Mouse (Mus musculus) neural tube, embryonic 13.5 days (tissue): ENCODE data around the gene Arsg. TPM values are rescaled to one million over a fixed set of nuclear protein-coding genes. Genes with fewer than 3 reads are reported as not detected.
"Not testable (repeated sequence)": the region's sequence is repeated elsewhere in the genome, so short reads cannot be mapped to it uniquely, and the experiment has no call there.

Experiments
- ATAC-seq: fragments of 200-750 bp; cut with Nextera tagmentation; 2 replicates; pipeline ENCODE4 v1.8.0; 2017; ENCODE audit warnings: low read depth, mild to moderate bottlenecking, moderate TSS enrichment, moderate library complexity
- H3K27ac ChIP-seq: fragments of 300-500 bp; sonication (generic); replicated peaks from 2 replicates; pipeline ENCODE4 v1.5.1; 2015; ENCODE audit warnings: moderate library complexity, mild to moderate bottlenecking, inconsistent platforms
- H3K27me3 ChIP-seq: fragments of 300-500 bp; sonication (generic); 2 replicates; pipeline ENCODE4 v1.6.1; 2015; ENCODE audit warnings: mild to moderate bottlenecking, inconsistent platforms
- H3K36me3 ChIP-seq: fragments of 300-500 bp; sonication (generic); 2 replicates; pipeline ENCODE4 v1.6.1; 2015; ENCODE audit warnings: mild to moderate bottlenecking, inconsistent platforms
- H3K4me1 ChIP-seq: fragments of 300-500 bp; sonication (generic); replicated peaks from 2 replicates; pipeline ENCODE4 v1.6.1; 2015; ENCODE audit warnings: inconsistent platforms
- H3K4me2 ChIP-seq: fragments of 300-500 bp; sonication (generic); 2 replicates; pipeline ENCODE4 v1.6.1; 2015; ENCODE audit warnings: inconsistent platforms, mild to moderate bottlenecking, moderate library complexity
- H3K4me3 ChIP-seq: fragments of 300-500 bp; sonication (generic); 2 replicates; pipeline ENCODE4 v1.5.1; 2015; ENCODE audit warnings: mild to moderate bottlenecking, inconsistent platforms
- H3K9ac ChIP-seq: fragments of 300-500 bp; sonication (generic); 2 replicates; pipeline ENCODE4 v1.6.1; 2015; ENCODE audit warnings: moderate library complexity, mild to moderate bottlenecking, inconsistent platforms
- H3K9me3 ChIP-seq: fragments of 300-500 bp; sonication (generic); 2 replicates; pipeline ENCODE4 v1.6.1; 2016; ENCODE audit warnings: inconsistent platforms
- WGBS: fragments of 180-500 bp; shearing (Covaris S2); methylation state at CpG from one replicate; pipeline ENCODE4 v1.1.7; 2015; 5-methylcytosine and 5-hydroxymethylcytosine counted together
- polyA plus RNA-seq: library from polyadenylated mRNA; unstranded; fragments of >200 nt; fragmentation: Nextera tagmentation; extraction: Ambion mirVana; gene quantifications from 2 replicates; pipeline ENCODE4 v1.2.1, GENCODE M21; 2015

Arsg gene
- polyA plus RNA-seq, 1 experiment from 2014 or later: 3.0 TPM

DNA sequence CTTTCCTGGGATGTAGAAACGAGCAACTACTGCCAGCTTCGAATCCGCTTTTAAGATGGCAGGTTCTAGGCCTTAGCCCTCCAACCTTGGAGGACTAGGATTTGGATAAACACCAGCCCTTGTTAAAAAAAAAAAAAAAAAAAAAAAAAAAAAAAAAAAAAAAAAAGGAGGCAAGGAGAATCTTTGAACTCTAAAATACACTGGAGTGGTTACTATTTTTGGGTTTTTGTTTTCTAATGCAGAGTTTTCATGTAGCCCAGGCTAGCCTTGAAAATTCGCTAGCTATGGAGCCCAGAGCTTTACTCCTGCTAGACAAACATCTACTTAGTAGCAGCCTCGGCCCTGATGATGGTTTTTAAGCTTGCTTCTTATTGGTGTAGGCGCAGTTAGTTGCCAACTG lies 134.4 kb downstream of the Arsg start:
- no peaks in the 10 kb centered on the region for H3K27me3 ChIP-seq
- H3K36me3 ChIP-seq: no peaks in the 10 kb centered on the region
- H3K9ac ChIP-seq: no peak overlapping the region
- no peaks in the 10 kb centered on the region for H3K9me3 ChIP-seq
- ATAC-seq: no peak
- no peak overlapping the region for H3K4me2 ChIP-seq
- H3K27ac ChIP-seq: no peak overlapping the region
- WGBS: 74% methylated on average over 6 of the region's 6 CpGs
- H3K4me1 ChIP-seq: peaks cover 18% of the 10 kb centered on the region
- no peak overlapping the region for H3K4me3 ChIP-seq

DNA sequence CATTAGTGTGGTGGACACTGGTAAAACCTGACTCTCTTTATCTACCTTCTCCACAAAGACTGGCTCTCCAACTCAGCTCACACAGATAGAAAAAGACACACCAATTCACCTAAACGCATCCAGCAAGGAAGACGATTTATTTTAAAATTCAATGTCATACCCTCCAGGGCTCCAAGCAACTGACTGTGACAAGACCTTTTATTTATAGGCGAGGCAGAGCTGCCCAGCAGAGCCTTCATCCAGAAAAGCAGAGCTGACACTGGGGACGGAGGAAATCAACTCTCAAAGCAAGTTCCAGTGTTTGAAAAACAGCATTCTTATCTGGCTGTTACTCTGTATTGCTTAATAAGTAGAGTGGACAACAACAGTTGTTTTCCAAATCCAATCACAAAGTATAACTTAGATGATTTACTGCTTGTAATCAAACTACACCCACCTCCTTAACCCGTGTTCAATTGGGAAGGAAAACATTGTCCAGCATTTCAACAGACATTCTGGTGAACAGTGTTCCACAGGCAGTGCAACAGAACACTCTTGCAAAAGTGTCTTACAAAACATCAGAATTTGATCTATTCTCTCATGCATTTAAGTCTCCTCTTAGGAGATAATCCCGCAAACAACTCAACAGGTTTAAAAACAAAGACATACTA lies 135.9 kb downstream of the Arsg start:
- WGBS: 66% methylated on average over 6 of the region's 6 CpGs
- no peaks in the 10 kb centered on the region for H3K9me3 ChIP-seq

DNA sequence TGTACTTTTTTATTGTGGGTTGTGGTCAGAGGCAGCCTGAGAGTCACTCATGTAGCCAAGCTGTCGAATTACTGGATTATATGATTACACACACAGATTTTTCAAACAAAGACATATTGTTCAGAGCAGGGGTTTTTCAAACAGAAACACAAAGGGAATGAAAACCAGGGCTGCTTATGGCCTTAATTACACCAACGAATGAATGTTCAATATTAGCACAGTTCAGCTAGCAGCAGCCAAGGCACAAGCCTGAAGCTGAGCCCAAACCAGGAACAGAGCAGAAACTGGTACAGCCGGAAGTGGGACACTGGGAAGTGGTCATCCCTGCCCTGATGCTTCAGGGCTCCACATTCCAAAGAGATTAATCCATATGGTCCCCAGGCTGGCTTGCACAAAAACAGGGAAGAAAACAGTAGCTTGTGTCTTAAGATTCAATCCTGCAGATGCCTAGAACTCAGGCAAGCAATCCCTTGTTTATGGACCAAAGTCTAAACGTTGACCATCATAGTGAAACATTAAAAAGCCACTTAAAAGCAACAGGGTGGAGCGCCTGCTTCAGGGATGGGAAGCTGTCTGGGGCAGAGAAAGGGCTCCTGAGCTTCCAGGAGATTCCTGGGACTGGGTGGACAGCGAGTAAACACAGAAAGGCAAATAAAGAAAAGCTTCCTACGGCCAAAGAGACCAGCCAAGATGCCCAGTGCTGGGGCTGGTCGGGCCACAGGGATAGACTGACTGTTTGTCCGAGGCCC lies 137.0 kb downstream of the Arsg start:
- H3K4me1 ChIP-seq: peaks cover 18% of the 10 kb centered on the region
- no peak for ATAC-seq
- no peaks in the 10 kb centered on the region for H3K36me3 ChIP-seq
- peak overlapping the region; percentile 74 for H3K9ac ChIP-seq
- H3K9me3 ChIP-seq: no peaks in the 10 kb centered on the region
- H3K27me3 ChIP-seq: peaks cover 9% of the 10 kb centered on the region; the same call in 1 of the 2 replicates
- WGBS: 23% methylated on average over 9 of the region's 9 CpGs
- no peak overlapping the region; the same call in 1 of the 2 replicates for H3K27ac ChIP-seq
- H3K4me2 ChIP-seq: peak overlapping the region; percentile 84
- peak overlapping the region; percentile 71 for H3K4me3 ChIP-seq

More for the DNA sequence above, 135.9 kb downstream of the Arsg start:
- peaks cover 18% of the 10 kb centered on the region for H3K4me1 ChIP-seq
- no peaks in the 10 kb centered on the region for H3K36me3 ChIP-seq
- H3K27me3 ChIP-seq: peaks cover 9% of the 10 kb centered on the region; the same call in 1 of the 2 replicates
- H3K27ac ChIP-seq: no peak overlapping the region
- H3K4me3 ChIP-seq: no peak overlapping the region
- H3K4me2 ChIP-seq: peak overlapping the region; percentile 84; the same call in 1 of the 2 replicates
- ATAC-seq: no peak
- H3K9ac ChIP-seq: no peak overlapping the region

DNA sequence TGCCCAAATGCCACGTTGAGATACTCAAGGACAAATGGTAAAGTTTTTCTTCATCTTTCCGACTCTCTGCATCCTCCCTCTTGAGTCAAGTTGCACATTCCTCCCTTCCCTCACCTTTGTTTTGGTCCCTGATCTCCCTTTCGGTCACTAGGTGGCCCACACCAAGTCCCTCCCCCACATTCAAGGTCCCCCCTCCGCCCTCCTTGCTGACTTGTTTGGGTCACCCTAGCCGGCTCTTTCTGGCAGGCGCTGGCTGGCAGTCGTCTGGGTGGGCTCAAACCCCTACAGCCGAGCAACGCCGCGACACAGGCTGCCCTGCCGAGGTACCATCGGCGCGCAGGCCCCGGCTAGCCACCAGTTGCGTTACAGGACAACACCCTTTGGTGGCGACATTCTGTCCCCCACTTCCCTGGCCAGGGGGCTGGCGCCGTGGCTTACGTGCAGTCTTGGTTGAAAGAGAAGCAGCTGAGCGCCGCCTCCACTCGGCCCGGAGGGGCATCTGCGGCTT lies 137.7 kb downstream of the Arsg start:
- Histone ChIP-seq H3K4me1 (peaks cover 18% of the 10 kb centered on the region), H3K36me3 (no peaks in the 10 kb centered on the region), H3K27ac (peak overlapping the region; percentile 70; the same call in 1 of the 2 replicates), H3K9ac (peak overlapping the region; percentile 74), H3K27me3 (peaks cover 9% of the 10 kb centered on the region; the same call in 1 of the 2 replicates), H3K9me3 (no peaks in the 10 kb centered on the region), H3K4me3 (peak overlapping the region; percentile 71), H3K4me2 (peak overlapping the region; percentile 84)
- 0 out of 2 replicates have a peak, but pooled peaks have one; percentile 0 for ATAC-seq
- WGBS: under 1% methylated on average over 26 of the region's 26 CpGs

DNA sequence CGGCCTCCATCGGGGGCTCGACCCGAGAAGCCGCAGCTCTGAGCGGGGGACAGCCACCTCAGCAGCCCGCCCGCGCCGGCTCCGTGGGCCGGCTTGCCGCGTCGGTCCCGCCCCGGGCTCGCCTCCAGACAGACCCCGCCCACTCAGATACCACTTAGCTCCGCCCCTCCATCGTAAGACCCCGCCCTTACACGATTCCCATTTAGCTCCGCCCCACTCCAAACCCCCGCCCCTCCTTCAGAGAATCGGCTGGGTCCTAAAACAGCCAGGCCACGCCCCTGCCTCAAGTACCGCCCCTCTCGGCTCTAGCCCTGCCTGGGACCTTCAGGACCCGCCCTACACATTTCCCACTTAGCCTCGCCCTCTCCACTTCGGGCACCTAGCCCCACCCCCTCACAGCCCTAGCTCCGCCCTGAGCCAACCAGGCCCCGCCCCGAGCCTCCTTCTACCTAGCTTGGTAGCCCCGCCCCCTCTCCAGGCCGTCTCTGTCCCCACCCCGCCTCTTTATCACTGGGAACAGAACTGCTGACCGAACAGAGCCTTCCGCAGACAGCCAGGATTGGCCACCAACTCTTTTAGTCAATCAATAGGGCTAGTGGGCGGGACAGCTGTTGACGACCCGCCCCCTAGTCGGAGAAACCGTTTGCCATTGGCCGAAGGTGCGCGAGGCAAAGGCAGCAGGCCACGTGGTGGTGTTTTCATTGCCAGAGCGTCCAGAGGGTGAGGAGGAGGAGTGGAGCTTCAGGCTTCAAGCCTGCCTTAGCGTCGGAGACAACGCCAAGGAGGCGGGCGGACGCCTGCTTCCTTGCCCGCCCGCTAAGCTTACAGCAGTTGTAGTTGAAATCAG lies 138.4 kb downstream of the Arsg start, which contains the start of gene Wipi1:
Wipi1 (minus strand) TSS at position 665 of the 847 bp plus-strand sequence.
- H3K27ac ChIP-seq: peak within 1 kb of the TSS; percentile 70; the same call in 1 of the 2 replicates
- no peaks in the 10 kb centered on the region for H3K36me3 ChIP-seq
- H3K4me3 ChIP-seq: peak within 1 kb of the TSS; percentile 71
- peak within 1 kb of the TSS; percentile 84 for H3K4me2 ChIP-seq
- peaks cover 18% of the 10 kb centered on the region for H3K4me1 ChIP-seq
- peak within 1 kb of the TSS; percentile 74 for H3K9ac ChIP-seq
- no peaks in the 10 kb centered on the region for H3K9me3 ChIP-seq
- WGBS: under 1% methylated on average over 58 of the region's 58 CpGs
- peaks cover 9% of the 10 kb centered on the region; the same call in 1 of the 2 replicates for H3K27me3 ChIP-seq
- ATAC-seq: peak; percentile 97

DNA sequence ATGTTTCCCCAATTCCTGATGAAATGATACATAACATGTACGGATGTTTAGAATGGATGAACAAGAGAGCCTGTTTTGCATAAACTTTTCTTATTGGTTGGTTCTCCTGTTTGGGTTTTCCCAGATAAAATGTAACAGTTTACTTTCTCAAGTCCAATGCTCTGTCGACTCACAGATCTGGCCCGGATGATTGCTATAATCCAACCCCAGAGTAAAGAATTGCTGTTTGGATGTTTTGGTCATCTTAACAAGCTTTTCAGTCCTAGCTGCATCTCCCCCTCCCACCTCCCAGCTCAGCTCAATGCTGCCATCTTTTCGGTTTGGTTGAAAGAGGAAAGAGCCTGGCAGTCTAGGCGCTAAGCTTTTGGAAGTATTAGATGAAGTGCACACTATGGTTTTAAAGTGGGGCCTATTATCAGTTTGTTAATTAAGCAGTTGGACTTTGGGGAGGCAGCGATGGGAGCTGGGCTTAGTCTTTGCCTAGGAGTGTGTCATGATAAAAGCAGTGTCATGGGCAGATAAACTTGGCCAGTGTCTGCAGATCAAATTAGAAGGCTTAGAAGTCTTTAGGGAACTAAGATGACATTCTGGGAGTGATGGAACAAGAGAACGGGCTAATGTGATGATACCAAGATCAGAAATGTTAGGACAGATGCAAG lies 139.8 kb downstream of the Arsg start:
- H3K4me1 ChIP-seq: peaks cover 18% of the 10 kb centered on the region
- ATAC-seq: no peak

DNA sequence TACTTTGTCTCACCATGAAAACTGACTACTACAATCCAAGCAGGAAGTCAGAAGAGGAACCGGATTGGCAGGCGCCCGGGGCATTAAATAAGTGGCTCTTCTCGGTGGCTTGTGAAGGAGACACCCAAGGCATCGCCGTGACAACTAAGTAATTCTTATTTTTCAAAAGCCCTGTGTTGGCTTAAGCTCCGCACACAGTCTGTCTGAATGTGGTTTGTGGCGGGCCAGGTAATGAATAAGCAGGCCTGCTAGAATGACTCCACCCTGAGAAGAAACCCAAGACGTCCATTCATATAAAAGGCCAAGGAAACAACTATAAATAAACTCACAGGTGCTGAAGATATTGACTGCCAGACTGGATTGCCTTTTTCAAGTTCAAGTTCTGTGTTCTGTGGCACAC lies 142.1 kb downstream of the Arsg start:
- Histone ChIP-seq H3K27me3 (peaks cover 9% of the 10 kb centered on the region; the same call in 1 of the 2 replicates), H3K4me3 (no peak overlapping the region), H3K4me2 (no peak overlapping the region), H3K36me3 (no peaks in the 10 kb centered on the region), H3K27ac (no peak overlapping the region), H3K9me3 (no peaks in the 10 kb centered on the region), H3K4me1 (peaks cover 13% of the 10 kb centered on the region), H3K9ac (no peak overlapping the region)
- WGBS: 73% methylated on average over 9 of the region's 9 CpGs
- no peak for ATAC-seq

More for the DNA sequence above, 139.8 kb downstream of the Arsg start:
- no peak overlapping the region for H3K4me2 ChIP-seq
- peaks cover 9% of the 10 kb centered on the region; the same call in 1 of the 2 replicates for H3K27me3 ChIP-seq
- no peak overlapping the region for H3K27ac ChIP-seq
- no peak overlapping the region for H3K4me3 ChIP-seq
- WGBS: 74% methylated on average over 7 of the region's 7 CpGs
- no peaks in the 10 kb centered on the region for H3K36me3 ChIP-seq
- H3K9me3 ChIP-seq: no peaks in the 10 kb centered on the region
- H3K9ac ChIP-seq: no peak overlapping the region

DNA sequence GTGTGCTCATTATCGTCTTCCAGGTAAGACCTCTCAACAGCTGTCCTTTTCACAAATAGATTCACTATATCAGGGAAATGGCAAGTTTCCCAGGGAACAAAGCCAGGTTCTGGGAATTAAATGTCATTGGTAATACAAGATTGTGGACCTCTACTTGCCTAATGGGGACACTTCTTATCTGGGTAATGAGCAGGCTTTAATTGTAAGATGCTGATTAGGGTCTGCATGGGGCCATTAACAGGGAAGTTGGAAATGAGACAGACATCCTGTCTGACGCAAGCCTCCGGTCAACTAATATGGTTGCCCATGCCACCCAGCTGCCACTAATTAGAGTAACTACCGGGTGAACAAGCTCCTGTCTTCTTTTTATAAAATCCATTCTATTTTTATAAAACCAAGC lies 143.2 kb downstream of the Arsg start:
- Histone ChIP-seq H3K27ac (no peak overlapping the region), H3K27me3 (peaks cover 9% of the 10 kb centered on the region; the same call in 1 of the 2 replicates), H3K36me3 (no peaks in the 10 kb centered on the region), H3K4me1 (peaks cover 6% of the 10 kb centered on the region), H3K4me3 (no peak overlapping the region), H3K9me3 (no peaks in the 10 kb centered on the region), H3K9ac (no peak overlapping the region), H3K4me2 (no peak overlapping the region)
- no peak for ATAC-seq
- WGBS: 69% methylated on average over 4 of the region's 4 CpGs

DNA sequence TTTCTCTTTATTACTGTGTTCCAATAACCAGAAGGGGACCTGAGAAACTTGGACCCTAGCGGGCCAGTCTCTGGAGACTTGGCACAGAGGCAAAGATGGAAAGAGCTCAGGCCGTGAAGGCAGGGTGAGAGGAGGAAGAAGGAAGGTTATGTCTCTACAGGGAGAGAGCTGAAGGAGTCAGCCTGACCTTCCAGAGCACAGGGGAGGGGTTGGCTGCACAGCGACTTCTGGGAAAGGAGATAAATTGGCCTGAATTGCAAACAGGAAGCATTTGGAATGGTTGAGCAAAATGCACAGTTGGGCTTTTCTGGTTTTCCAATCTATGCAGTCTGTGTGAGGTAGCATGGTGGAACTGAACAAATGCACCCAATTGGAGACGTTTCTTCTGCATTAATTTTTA lies 143.6 kb downstream of the Arsg start:
- H3K27me3 ChIP-seq: peaks cover 9% of the 10 kb centered on the region; the same call in 1 of the 2 replicates
- no peak for ATAC-seq
- H3K4me2 ChIP-seq: no peak overlapping the region
- 69% methylated on average over 4 of the region's 4 CpGs for WGBS
- H3K27ac ChIP-seq: no peak overlapping the region
- no peaks in the 10 kb centered on the region for H3K9me3 ChIP-seq
- no peak overlapping the region for H3K9ac ChIP-seq
- no peaks in the 10 kb centered on the region for H3K36me3 ChIP-seq
- no peak overlapping the region for H3K4me3 ChIP-seq
- H3K4me1 ChIP-seq: peaks cover 6% of the 10 kb centered on the region

DNA sequence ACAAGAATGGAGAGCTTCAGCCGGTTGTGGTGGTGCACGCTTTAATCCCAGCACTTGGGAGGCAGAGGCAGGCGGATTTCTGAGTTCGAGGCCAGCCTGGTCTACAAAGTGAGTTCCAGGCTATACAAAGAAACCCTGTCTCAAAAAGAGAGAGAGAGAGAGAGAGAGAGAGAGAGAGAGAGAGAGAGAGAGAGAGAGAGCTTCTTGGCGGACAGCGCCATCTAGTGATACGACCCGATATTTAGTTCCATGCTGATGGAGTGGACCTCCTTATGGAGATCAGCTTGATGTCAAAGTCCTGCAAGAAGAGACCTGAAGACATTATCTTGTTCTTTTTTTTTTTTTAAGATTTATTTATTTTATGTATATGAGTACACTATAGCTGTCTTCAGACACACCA lies 145.9 kb downstream of the Arsg start:
- not testable (repeated sequence) for H3K9ac ChIP-seq, ATAC-seq, H3K4me3 ChIP-seq, H3K4me2 ChIP-seq, H3K27me3 ChIP-seq, H3K27ac ChIP-seq, H3K36me3 ChIP-seq, H3K4me1 ChIP-seq, H3K9me3 ChIP-seq
- WGBS: 37% methylated on average over 8 of the region's 8 CpGs

DNA sequence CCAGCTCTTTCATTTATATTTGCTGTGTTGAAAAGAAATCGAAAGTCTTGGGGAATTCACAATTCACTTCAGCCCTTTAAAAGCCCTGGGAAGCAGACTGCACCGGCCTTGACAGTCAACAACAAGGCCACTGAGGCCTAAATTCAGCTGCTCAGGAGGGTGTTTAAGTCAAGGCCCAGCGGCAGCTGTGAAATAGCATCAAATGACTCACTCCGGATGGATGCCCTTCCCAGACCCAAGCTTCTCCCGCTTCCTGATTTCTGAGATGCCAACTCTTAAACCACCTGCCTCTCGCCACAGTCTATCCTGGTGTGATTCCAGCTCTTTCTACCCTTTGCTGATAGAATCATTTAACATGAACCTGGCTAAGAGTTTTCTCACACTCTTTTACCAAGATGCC lies 147.2 kb downstream of the Arsg start:
- H3K27me3 ChIP-seq: no peaks in the 10 kb centered on the region
- no peak overlapping the region for H3K4me2 ChIP-seq
- no peak for ATAC-seq
- no peak overlapping the region for H3K9ac ChIP-seq
- no peaks in the 10 kb centered on the region for H3K9me3 ChIP-seq
- 86% methylated on average over 6 of the region's 6 CpGs for WGBS
- H3K27ac ChIP-seq: no peak overlapping the region
- no peak overlapping the region for H3K4me3 ChIP-seq
- no peaks in the 10 kb centered on the region for H3K36me3 ChIP-seq
- no peaks in the 10 kb centered on the region for H3K4me1 ChIP-seq
